Mouse (Mus musculus): Measurements from ENCODE around the gene Snrpe. TPM values are rescaled to one million over a fixed set of nuclear protein-coding genes. Genes with fewer than 3 reads are reported as not detected.

Gene Snrpe
- polyA plus RNA-seq, 1 experiment from 2014 or later, result 332 TPM

GRCm38 (mm10) chr1:133625052-133625451 is 15.0 kb upstream of the Snrpe start:
- peaks cover 38% of the 10 kb centered on the region for H3K36me3 ChIP-seq (ENCODE audit: control insufficient read depth, insufficient read depth, low read length)
- WGBS, result 80% methylated on average over 2 of the region's 2 CpGs
- no peak overlapping the region for H3K4me2 ChIP-seq (ENCODE audit: low read length)
- no peak overlapping the region for H3K27ac ChIP-seq (ENCODE audit: low read depth, low read length)
- no peak for ATAC-seq
- no peak overlapping the region for H3K9ac ChIP-seq (ENCODE audit: low read depth, low read length)
- H3K4me3 ChIP-seq (ENCODE audit: low read length), result no peak overlapping the region
- H3K9me3 ChIP-seq (ENCODE audit: control insufficient read depth, low read length), result no peaks in the 10 kb centered on the region
- H3K27me3 ChIP-seq (replicated peaks; ENCODE audit: control insufficient read depth, insufficient read depth, low read length), result no peaks in the 10 kb centered on the region
- H3K4me1 ChIP-seq (ENCODE audit: control insufficient read depth, insufficient read depth, low read depth, low read length), result no peaks in the 10 kb centered on the region

- Histone ChIP-seq H3K36me3 (ENCODE audit: control insufficient read depth, insufficient read depth, low read length) (peaks cover 24% of the 10 kb centered on the region), H3K4me1 (ENCODE audit: control insufficient read depth, insufficient read depth, low read depth, low read length) (no peaks in the 10 kb centered on the region), H3K27me3 (replicated peaks; ENCODE audit: control insufficient read depth, insufficient read depth, low read length) (no peaks in the 10 kb centered on the region), H3K4me3 (ENCODE audit: low read length) (no peak overlapping the region), H3K4me2 (ENCODE audit: low read length) (no peak overlapping the region), H3K27ac (ENCODE audit: low read depth, low read length) (no peak overlapping the region), H3K9ac (ENCODE audit: low read depth, low read length) (no peak overlapping the region), H3K9me3 (ENCODE audit: control insufficient read depth, low read length) (no peaks in the 10 kb centered on the region)
- ATAC-seq, result no peak
- 86% methylated on average over 8 of the region's 8 CpGs for WGBS
Measured at GRCm38 (mm10) chr1:133618311-133618710, 8.2 kb upstream of the Snrpe start.

- Histone ChIP-seq H3K9me3 (ENCODE audit: control insufficient read depth, low read length) (no peaks in the 10 kb centered on the region), H3K27ac (ENCODE audit: low read depth, low read length) (no peak overlapping the region), H3K4me3 (ENCODE audit: low read length) (no peak overlapping the region), H3K27me3 (replicated peaks; ENCODE audit: control insufficient read depth, insufficient read depth, low read length) (no peaks in the 10 kb centered on the region), H3K9ac (ENCODE audit: low read depth, low read length) (no peak overlapping the region), H3K4me1 (ENCODE audit: control insufficient read depth, insufficient read depth, low read depth, low read length) (no peaks in the 10 kb centered on the region), H3K36me3 (ENCODE audit: control insufficient read depth, insufficient read depth, low read length) (peaks cover 22% of the 10 kb centered on the region), H3K4me2 (ENCODE audit: low read length) (no peak overlapping the region)
- 69% methylated on average over 2 of the region's 2 CpGs for WGBS
- ATAC-seq, result no peak
Measured at GRCm38 (mm10) chr1:133617908-133618307, 7.8 kb upstream of the Snrpe start.

GRCm38 (mm10) chr1:133613817-133614216 is 3.7 kb upstream of the Snrpe start:
- Histone ChIP-seq H3K9ac (ENCODE audit: low read depth, low read length) (no peak overlapping the region), H3K4me3 (ENCODE audit: low read length) (no peak overlapping the region), H3K27ac (ENCODE audit: low read depth, low read length) (no peak overlapping the region), H3K4me1 (ENCODE audit: control insufficient read depth, insufficient read depth, low read depth, low read length) (peaks cover 7% of the 10 kb centered on the region), H3K4me2 (ENCODE audit: low read length) (no peak overlapping the region), H3K9me3 (ENCODE audit: control insufficient read depth, low read length) (no peaks in the 10 kb centered on the region), H3K36me3 (ENCODE audit: control insufficient read depth, insufficient read depth, low read length) (peaks cover 7% of the 10 kb centered on the region; the same call in 1 of the 2 replicates), H3K27me3 (replicated peaks; ENCODE audit: control insufficient read depth, insufficient read depth, low read length) (no peaks in the 10 kb centered on the region)
- ATAC-seq, result no peak
- 80% methylated on average over 3 of the region's 3 CpGs for WGBS

- no peak overlapping the region for H3K27ac ChIP-seq (ENCODE audit: low read depth, low read length)
- H3K9me3 ChIP-seq (ENCODE audit: control insufficient read depth, low read length), result no peaks in the 10 kb centered on the region
- WGBS, result 56% methylated on average over 1 of the region's 1 CpGs
- H3K9ac ChIP-seq (ENCODE audit: low read depth, low read length), result no peak overlapping the region
- no peak for ATAC-seq
- peaks cover 11% of the 10 kb centered on the region for H3K4me1 ChIP-seq (ENCODE audit: control insufficient read depth, insufficient read depth, low read depth, low read length)
- H3K4me3 ChIP-seq (ENCODE audit: low read length), result no peak overlapping the region
- peaks cover 6% of the 10 kb centered on the region for H3K36me3 ChIP-seq (ENCODE audit: control insufficient read depth, insufficient read depth, low read length)
- no peak overlapping the region for H3K4me2 ChIP-seq (ENCODE audit: low read length)
- no peaks in the 10 kb centered on the region for H3K27me3 ChIP-seq (replicated peaks; ENCODE audit: control insufficient read depth, insufficient read depth, low read length)
Measured at GRCm38 (mm10) chr1:133611436-133611835, 1.3 kb upstream of the Snrpe start.

- H3K27me3 ChIP-seq (replicated peaks; ENCODE audit: control insufficient read depth, insufficient read depth, low read length), result no peaks in the 10 kb centered on the region
- no peak overlapping the region for H3K4me3 ChIP-seq (ENCODE audit: low read length)
- peak overlapping the region; percentile 21; the same call in 1 of the 2 replicates for H3K4me2 ChIP-seq (ENCODE audit: low read length)
- H3K9ac ChIP-seq (ENCODE audit: low read depth, low read length), result no peak overlapping the region
- H3K36me3 ChIP-seq (ENCODE audit: control insufficient read depth, insufficient read depth, low read length), result peaks cover 13% of the 10 kb centered on the region
- H3K4me1 ChIP-seq (ENCODE audit: control insufficient read depth, insufficient read depth, low read depth, low read length), result peaks cover 11% of the 10 kb centered on the region
- ATAC-seq, result no peak
- H3K27ac ChIP-seq (ENCODE audit: low read depth, low read length), result no peak overlapping the region
- 59% methylated on average over 6 of the region's 6 CpGs for WGBS
- H3K9me3 ChIP-seq (ENCODE audit: control insufficient read depth, low read length), result no peaks in the 10 kb centered on the region
Measured at GRCm38 (mm10) chr1:133610601-133611000, 510 bp upstream of the Snrpe start.

- Histone ChIP-seq H3K36me3 (ENCODE audit: control insufficient read depth, insufficient read depth, low read length) (peaks cover 50% of the 10 kb centered on the region), H3K27ac (ENCODE audit: low read depth, low read length) (no peak overlapping the region), H3K9me3 (ENCODE audit: control insufficient read depth, low read length) (no peaks in the 10 kb centered on the region), H3K4me3 (ENCODE audit: low read length) (no peak overlapping the region), H3K9ac (ENCODE audit: low read depth, low read length) (no peak overlapping the region), H3K4me2 (ENCODE audit: low read length) (no peak overlapping the region), H3K4me1 (ENCODE audit: control insufficient read depth, insufficient read depth, low read depth, low read length) (no peaks in the 10 kb centered on the region), H3K27me3 (replicated peaks; ENCODE audit: control insufficient read depth, insufficient read depth, low read length) (no peaks in the 10 kb centered on the region)
- WGBS, result over 99% methylated on average over 4 of the region's 4 CpGs
- ATAC-seq, result no peak
Measured at GRCm38 (mm10) chr1:133603174-133603573, 6.9 kb downstream of the Snrpe start.

- no peak overlapping the region for H3K9ac ChIP-seq (ENCODE audit: low read depth, low read length)
Measured at GRCm38 (mm10) chr1:133596298-133597007, 13.6 kb downstream of the Snrpe start.

GRCm38 (mm10) chr1:133585995-133586537 is 24.0 kb downstream of the Snrpe start:
- WGBS, result 64% methylated on average over 6 of the region's 6 CpGs
- no peak for ATAC-seq

More at GRCm38 (mm10) chr1:133596298-133597007, 13.6 kb downstream of the Snrpe start:
- no peaks in the 10 kb centered on the region for H3K9me3 ChIP-seq (ENCODE audit: control insufficient read depth, low read length)
- no peak overlapping the region for H3K4me2 ChIP-seq (ENCODE audit: low read length)
- WGBS, result 14% methylated on average over 4 of the region's 4 CpGs
- H3K27me3 ChIP-seq (replicated peaks; ENCODE audit: control insufficient read depth, insufficient read depth, low read length), result no peaks in the 10 kb centered on the region
- peak overlapping the region; percentile 74 for H3K27ac ChIP-seq (ENCODE audit: low read depth, low read length)
- no peak overlapping the region for H3K4me3 ChIP-seq (ENCODE audit: low read length)
- ATAC-seq, result peak; percentile 92
- peaks cover 9% of the 10 kb centered on the region; the same call in 1 of the 2 replicates for H3K4me1 ChIP-seq (ENCODE audit: control insufficient read depth, insufficient read depth, low read depth, low read length)
- no peaks in the 10 kb centered on the region for H3K36me3 ChIP-seq (ENCODE audit: control insufficient read depth, insufficient read depth, low read length)

More at GRCm38 (mm10) chr1:133585995-133586537, 24.0 kb downstream of the Snrpe start:
- Histone ChIP-seq H3K9ac (ENCODE audit: low read depth, low read length) (no peak overlapping the region), H3K4me2 (ENCODE audit: low read length) (no peak overlapping the region), H3K27ac (ENCODE audit: low read depth, low read length) (no peak overlapping the region), H3K4me3 (ENCODE audit: low read length) (no peak overlapping the region), H3K36me3 (ENCODE audit: control insufficient read depth, insufficient read depth, low read length) (no peaks in the 10 kb centered on the region), H3K4me1 (ENCODE audit: control insufficient read depth, insufficient read depth, low read depth, low read length) (no peaks in the 10 kb centered on the region), H3K27me3 (replicated peaks; ENCODE audit: control insufficient read depth, insufficient read depth, low read length) (no peaks in the 10 kb centered on the region), H3K9me3 (ENCODE audit: control insufficient read depth, low read length) (no peaks in the 10 kb centered on the region)
